Mouse (Mus musculus): Measurements from ENCODE around the gene Epb41l1. TPM values are rescaled to one million over a fixed set of nuclear protein-coding genes. Genes with fewer than 3 reads are reported as not detected.

Epb41l1 gene
- total RNA-seq, 2 experiments from 2014 or later, result 364 to 365 TPM

GRCm38 (mm10) chr2:156584797-156585471 lies 164.2 kb downstream of the Epb41l1 start:
- DNase-seq (ENCODE audit: low spot score in 2 of 2), result peak; percentile 45 to 47

GRCm38 (mm10) chr2:156589481-156589880 lies 168.8 kb downstream of the Epb41l1 start:
- no peak for DNase-seq (ENCODE audit: low spot score in 2 of 2)

Small RNA genes within 50 kb of the gene (microRNA-seq; reads per million reads assigned to microRNA genes)
- 0 reads per million in 2 experiments for gene Gm22758

Other genes starting within 250 kb of the Epb41l1 start
- gene Rbm39, start 240.7 kb upstream of the Epb41l1 start, total RNA-seq (2021), result 100 to 1,000 TPM; 286 to 287 TPM
- gene Phf20, start 224.4 kb upstream of the Epb41l1 start, total RNA-seq (2021), result 10 to 100 TPM; 87.7 to 97.8 TPM
- 1 to 10 TPM; 5.4 to 5.6 TPM for gene Cnbd2, start 108.6 kb upstream of the Epb41l1 start, total RNA-seq (2021)
- gene Scand1, start 108.2 kb upstream of the Epb41l1 start, total RNA-seq (2021), result 10 to 100 TPM; 79.6 to 86.0 TPM
- gene Aar2, start 126.7 kb downstream of the Epb41l1 start, total RNA-seq (2021), result 10 to 100 TPM; 35.8 to 38.4 TPM
- gene Dlgap4, start 192.8 kb downstream of the Epb41l1 start, total RNA-seq (2021), result 100 to 1,000 TPM; 215 to 219 TPM

Data from left cerebral cortex, adult 18-20 months (tissue).